Mouse (Mus musculus): ENCODE data around the gene Hddc3.

GRCm38 (mm10) chr7:80392119-80392518 lies 49.2 kb downstream of the Hddc3 start:
- TF ChIP-seq EP300 (IDR thresholded peaks at IDR 0.05) (no peak), CTCF (IDR thresholded peaks at IDR 0.05) (no peak)

Measured in lung, postnatal 0 days (tissue).